Mouse (Mus musculus) MEL-GATA-1-ER (cell line): ENCODE data around the gene Il20rb.

Experiments
- DNase-seq: peaks from one replicate; pipeline ENCODE4 v3.0.0-alpha.2; 2012; ENCODE audit warnings: low read depth; ENCODE audit errors: extremely low read depth

Il20rb gene

DNA sequence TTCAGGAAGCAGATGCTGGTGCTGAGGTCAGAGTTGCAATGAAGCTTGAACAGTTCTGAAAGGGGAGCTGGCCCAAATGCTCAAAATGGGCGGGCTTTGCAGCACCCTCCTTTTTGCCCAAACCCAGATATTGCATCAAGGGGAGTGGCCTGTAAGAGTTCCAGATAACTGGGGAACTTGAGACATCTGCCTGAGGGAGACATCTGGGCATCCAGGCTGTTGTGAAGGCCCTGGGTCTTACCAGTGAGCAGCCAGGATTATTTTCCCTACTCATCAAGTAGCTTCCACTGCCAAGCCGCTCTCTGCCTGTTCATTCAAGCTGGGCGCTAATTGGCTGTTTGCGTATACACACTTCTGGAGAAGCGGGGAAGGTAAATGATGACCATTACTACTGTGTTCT is at the start of gene Il20rb:
Il20rb (minus strand) TSS at position 358 of the 400 bp plus-strand sequence.
- no peak for DNase-seq

DNA sequence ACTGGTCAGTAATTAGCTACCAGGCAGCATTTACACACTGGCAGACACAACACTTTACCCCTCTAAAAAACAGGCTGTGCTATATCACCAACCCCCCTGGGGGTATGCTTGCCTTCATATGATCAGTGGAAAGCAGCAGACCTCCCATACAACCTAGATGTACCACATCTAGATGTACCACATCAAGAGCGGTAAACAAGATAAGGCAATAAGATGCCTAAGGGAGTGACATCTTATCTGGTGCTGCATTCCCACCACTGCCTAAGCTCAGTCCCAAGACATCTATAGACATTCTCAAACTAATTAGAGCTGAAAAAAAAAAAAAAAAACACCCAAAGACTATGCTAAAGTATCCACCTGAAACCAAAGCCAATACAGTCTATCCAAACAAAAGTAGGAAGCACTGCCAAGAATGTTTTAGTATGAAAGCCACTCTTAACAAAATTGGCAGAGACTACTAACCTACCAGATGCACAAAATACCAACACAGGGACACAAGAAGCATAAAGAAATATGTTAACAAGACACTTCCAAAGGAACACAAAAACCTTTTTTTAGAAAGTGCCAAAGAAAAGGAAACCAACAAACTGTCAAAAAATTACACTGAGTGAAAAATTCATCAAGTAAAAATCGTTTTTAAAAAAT is 49.2 kb upstream of the Il20rb start:
- no peak for DNase-seq

DNA sequence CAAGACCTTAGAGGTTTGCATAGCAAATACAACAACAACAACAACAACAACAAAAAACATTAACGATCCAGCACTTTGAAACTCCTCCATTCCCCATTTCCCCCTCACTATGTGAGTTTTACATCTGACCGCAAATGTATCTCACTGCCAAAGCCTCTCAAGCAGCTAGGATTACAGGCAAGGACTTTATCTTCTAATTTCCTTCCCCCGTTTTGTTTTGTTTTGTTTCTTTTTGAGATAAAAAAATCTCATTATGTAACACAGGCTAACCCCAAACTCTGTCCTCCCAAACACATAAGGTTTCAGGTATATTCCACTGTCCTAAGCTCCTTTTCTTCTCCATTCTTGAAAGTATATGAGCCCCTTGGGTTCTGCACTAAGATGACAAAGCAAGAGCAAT is 48.1 kb upstream of the Il20rb start:
- no peak for DNase-seq

DNA sequence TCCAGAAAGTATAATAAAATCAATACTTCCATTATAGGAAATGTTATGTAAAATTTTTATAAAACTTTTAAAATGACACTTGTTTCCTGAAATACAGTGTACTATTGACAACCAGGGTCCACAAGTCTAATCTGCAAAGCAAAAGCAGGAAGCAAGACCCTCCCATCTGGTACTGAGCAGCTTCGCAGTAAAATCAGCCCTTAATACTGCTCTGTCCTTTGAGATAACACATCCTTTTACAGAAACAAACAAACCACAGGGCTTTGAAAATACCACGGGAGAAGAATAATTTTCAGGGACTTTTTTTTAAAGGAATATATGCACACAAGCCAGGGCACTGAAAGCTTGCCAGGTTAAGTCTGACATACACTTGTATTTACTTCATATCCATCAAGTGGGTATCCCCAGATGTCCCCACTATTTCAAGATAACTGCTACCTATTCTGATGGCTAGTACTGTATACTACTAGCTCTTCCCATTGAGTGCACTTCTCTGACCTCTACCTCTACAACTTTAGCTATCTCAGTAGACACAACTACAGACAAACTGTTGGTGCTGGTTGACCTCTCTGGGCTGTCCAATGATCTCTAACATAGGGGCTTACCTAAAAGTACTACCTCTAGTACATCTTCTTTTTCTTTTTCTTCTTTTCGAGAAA is 46.4 kb upstream of the Il20rb start:
- no peak for DNase-seq

DNA sequence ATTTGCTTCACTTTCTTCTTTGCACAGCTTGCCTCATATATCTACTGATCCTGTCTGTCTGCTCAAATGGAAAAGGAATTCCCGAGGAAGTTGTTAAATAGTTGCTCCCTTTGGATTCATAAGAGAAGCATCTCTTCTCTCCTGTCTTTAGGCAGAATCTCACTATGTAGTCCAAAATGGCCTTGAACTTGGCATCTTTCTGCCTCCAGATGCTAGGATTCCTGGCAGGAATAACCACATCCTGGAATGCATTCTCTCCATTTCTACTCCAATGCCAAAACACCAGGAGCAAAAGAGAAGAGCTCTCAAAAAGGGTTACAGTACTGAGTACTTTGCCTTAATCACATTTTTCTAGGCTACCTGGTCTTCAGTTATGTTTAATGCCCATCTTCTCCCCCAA is 44.7 kb upstream of the Il20rb start:
- no peak for DNase-seq

DNA sequence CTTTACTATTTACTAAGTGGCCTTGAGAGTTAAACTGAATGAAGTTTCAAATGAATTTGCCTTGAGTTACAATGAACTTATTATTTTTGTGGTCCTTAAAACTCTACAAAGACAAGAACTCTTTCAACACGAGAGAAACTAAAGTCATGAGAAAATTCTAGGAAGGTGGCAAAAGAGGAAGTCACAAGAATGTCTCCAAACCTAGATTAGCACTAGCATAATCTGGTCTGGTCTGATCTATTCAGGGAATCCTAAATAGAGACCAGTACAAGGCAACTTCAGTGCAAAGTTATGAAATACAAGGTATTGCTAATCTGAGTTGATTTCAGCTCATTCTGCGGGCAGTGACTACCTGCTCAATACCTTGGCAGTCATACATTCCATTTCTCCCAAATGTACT is 38.6 kb upstream of the Il20rb start:
- DNase-seq = no peak

DNA sequence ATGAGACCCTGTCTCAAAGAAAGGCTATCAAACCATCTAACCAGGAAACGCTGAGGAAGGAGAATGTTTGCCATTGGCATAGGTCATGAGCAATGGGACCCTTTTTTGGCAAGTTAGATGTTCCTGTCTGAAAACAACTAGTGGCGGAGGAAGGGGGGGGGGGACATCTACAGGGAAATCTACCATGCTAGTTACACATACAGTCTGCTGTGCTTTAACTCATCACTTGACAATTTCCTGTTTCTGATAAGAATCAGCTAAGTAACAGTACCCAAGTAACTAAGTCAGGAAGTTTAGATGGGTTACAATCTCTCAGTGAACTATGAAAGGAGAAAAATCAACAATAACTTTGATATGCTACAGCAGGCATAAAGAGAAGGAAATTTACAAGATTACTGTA is 35.4 kb upstream of the Il20rb start:
- no peak for DNase-seq

DNA sequence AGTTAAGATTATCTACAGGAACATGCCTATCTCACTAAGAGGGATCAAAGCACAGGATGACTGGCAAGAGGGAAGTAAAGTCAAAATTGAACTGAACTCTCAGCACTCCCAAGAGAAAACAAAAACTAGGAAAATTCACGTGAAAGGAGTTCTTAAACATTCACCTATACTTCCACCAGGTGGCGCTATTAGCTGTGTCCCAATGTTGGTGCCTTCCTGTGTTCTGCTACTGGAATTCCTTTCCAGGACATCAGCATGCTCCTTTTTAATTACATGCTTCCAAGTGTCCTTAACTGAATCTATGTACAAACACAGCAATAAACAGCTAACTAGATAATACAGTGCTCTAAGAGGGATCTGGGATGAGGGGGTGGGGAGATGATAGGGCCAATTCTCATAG is 34.0 kb upstream of the Il20rb start:
- no peak for DNase-seq

DNA sequence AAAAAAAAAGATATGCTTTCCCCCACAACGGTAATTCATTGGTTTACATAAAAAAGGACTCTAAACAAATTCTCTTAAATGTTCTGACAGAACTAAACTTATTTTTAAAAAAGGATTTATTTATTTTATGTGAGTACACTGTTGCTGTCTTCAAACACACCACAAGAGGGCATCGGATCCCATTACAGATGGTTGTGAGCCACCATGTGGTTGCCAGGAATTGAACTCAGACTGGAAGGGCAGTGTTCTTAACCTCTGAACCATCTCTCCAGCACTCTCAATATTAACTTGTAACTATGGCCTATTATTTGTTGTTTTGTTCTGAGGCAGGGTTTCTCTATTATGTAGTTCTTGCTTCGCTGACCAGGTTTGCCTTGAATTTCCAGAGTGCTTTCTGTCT is 33.4 kb upstream of the Il20rb start:
- DNase-seq = no peak

DNA sequence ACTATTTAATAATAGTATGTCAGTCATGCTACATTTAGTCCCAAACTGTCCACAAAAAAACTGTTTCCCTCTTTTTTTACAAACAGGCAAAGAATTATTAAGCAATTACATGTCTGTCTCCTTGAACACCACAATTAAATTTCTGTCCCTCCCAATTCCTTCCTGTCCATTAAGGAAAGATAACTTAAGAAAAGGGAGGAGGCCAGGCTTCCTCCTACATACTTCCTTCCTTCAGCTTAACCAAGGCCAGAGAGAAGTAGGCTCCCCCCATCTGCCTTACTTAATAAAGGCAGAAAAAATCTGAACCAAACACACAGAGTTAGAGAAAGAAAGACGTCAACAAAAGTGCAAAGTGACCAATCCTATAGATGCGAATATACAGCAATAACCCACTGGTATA is 21.0 kb upstream of the Il20rb start:
- DNase-seq = no peak

DNA sequence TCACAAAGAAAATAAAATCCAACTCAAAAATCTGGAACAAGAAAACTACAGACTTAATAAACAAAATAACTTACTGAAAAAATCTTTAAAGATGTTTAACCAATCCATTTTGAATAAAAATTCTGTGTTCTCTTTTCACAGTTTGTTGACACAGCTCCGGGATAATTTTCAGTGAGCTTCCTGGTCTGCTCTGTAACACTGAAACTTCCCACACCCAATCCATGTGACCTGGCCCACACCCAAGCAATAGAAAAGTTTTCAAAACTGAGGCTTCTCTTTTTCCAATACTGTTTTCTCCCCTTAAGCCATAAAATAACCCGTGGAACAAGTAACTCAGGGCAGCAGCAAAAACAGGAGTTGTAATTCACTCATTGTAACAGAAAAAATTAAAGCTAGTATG is 20.1 kb upstream of the Il20rb start:
- DNase-seq = no peak

DNA sequence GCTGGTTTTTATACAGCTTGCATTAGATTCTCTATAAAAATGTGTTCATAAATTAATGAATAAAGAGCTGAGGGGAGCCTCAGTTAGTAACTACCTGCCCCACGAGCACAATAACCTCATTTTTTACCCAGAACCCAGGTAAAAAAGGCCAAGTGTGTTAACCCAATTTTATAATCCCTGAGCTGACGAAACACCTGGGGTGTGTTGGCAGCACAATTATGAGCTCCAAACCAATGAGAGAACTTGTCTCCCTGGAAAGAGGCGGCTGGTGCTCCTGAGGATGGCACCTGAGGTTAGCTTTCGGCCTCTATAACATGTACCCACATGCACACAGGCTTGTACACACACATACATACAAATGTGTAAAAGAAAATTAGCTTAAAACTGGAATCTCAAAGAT is 18.9 kb upstream of the Il20rb start:
- DNase-seq = no peak

DNA sequence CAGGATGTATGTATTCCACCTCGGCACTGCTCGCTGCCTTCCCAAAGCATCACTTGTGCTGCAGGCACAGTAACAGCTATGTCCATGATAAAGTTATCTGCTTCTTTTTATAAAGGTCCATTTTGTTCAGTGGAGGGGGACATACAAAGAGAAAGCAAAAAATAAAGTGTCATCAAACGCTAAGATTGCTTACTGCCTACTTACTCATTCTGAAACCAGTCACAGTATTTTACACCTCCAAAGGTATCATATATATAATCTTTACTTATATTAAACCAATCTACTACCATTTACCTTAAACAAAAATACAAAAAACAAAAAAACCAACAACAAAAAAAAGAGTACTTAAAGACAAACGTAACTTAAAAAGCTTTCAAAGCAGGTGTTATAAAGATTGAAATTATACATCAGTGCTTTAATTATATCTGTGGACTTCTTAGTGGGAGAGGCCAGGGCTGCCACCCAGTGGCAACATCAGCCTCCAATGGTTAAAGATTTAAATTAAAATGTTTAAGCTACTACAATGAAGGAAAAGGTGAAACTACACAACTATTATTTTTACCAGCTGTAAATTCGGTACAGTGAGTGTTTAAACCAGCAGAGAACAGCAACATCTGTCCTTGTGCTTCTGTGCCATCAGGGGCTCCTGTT is 7.1 kb upstream of the Il20rb start:
- DNase-seq = no peak

DNA sequence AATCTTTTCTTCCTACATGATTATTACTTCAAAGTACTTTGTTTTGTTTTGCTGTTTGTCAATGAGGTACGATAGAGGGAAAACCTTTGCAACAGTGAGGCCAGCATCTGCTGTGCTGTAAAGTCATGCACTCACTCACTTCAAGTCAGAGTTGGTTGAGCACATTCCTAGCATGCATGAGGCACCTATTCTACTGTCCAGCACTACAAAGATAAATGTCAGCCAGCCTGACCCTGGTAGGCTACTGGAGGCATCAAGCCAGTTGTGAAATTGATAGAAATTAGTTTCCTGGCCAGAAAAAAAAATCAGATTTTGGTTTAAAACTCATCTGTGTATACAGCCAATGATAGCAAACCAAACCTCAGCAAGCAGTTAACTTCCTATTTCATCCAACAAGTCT is 4.8 kb upstream of the Il20rb start:
- no peak for DNase-seq

DNA sequence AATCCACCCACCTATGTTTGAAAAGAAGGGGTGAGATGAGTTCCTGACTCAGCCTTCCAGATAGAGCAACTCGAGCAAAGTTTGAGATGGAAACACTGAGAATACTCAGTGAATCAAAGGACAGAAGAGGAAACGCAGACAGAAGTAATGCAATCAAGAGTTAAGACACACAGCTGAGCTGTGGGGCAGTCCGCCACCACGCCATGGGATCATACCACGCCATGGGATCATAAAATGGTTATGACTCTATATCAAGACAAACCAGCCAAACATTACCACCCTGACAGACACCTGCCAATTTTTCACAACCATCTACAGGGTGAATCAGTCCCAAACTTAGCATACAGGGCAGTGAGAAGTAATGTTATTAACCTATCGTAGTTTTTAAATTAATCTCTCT is 2.4 kb upstream of the Il20rb start:
- no peak for DNase-seq

DNA sequence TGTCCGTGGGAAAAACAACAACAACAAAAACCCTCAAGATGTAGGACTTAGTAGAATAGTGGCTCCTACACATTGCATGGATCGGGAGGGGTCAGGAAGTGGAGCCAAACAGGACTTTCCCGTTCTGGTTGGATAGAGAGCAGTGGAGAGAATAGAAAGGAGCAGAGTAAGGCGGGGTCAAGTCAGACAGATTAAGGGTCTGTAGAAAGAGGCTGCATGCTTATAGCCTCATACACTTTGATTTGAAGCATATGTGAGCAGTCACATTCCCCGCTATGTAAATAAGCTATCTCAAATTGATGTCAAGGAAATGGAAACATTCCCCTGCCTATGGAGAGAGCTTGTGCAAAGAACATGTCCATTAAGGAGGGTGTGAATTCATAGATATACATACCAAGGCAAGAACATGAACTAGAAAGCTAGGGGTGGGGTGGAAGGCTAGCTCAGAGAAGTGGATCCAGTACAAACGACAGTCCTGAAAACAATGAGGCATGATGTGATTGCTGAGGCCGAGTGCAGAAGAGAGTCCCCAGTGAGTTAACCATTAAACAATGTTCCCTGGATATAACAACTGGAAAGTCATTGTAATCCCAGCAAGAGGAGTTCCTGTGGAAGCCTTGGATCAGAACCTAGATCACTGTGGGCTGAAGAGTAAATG is 1.6 kb upstream of the Il20rb start:
- no peak for DNase-seq

DNA sequence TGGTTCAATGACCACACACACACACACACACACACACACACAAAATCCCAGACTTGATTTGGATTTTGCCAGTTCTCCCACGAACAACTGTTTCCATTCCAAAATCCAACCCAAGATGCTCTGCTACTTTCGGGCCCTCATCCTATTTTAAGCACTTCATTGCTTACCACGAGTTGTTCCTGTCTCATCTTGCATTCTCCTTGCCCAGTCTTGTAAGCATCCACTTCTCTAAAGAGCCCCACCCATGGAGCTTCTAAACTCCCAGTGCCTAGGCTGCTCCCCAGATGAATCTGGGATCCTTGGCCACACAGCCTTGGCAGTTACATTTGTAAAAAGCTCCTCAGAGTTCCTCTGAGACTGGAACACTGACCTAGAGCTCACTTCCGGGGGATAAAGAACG is 3.3 kb downstream of the Il20rb start:
- no peak for DNase-seq

DNA sequence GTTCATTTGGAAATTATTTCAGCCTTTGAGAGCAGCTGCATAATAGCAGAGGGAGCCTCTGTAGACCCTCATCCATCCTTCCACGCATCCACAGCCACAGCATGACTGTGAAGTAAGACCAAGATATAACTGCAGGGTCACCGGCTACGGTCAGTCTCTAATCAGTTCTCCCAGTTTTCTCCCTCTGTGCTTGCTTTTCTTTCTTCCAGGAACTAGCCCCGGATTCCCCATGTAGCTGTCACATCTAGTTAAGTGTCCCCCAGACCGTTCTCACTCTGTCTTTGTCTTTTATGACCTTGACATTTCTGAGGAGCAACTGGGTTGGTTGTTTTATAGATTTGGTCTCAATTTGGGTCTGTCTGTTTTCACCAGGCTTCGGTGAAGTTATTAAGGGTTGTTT is 5.0 kb downstream of the Il20rb start:
- DNase-seq = no peak

DNA sequence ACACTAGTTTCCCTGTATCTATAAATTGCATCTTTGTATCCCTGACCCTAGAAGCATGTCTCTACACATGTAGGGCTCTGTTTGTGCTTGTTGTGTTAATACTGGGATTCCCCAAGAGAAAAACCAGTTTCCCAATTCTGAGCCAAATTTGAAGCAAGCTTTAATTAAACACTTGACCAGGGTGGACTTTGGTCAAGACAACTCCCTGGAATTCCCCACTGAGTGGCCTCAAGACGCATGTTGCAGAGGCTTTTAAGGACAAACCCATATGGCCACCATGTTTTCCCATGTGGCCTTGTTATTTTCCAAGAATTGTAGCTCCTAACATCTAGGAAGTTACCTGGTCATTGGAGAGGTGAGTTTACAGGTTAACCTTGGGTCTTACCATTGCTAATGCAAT is 12.5 kb downstream of the Il20rb start:
- DNase-seq = no peak

DNA sequence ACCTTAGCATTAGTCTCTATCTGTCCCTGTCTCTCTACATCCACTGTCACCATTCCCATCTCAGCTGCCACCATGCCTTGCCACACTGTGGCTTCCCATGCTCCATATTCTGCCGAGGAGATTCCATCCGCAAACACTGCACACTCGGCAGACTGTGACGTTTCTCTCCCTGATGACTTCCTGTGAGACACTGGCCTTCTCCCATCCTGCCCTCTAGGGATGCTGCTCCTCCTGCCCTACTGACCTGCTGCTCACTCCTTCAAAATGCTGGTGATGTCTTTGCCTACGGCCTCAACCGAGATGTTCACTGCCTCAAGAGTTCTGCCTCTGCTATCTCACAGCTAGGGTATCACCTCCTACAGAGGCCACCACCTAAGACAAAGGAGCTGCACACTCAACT is 13.2 kb downstream of the Il20rb start:
- no peak for DNase-seq

DNA sequence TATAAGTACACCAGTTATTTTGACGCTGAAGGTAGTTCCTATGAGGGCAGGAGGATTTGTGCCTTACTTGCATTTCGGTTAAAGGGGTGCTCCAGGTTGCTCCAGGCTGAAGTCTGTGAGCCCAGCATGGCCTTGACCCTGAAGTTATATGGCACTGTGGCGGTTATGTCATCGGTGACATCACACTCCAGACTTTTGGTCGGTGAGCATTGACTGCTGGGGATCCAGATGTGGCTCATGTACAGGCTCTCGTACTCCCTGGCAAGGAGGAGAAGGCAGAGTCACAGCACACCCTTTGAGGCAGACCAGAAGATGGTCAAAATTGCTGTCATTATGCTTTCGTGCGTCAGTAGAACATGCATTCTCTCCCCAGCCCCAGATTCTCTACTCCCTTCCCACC is 13.7 kb downstream of the Il20rb start:
- DNase-seq = no peak

DNA sequence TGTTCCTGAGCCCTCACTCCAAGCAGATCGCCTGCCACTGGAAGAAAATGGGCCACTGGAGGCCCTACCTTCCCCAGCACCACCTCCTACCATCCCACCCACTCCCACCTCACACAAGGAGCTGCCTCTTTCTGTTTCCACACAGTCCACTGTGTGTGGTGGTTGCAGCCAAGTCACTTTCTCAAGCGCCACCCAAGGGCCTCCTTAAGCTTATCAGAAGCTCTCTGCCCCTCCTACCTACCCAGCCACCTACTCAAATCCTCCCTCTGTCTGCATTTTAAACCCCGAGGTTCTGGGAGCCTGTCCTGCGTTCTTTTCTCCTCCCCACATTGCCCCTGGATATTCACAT is 15.0 kb downstream of the Il20rb start:
- no peak for DNase-seq
